Mouse (Mus musculus): ENCODE measurements around the gene Cyp2b19.
A peak's percentile ranks its signal among the peaks of the same experiment; 100 is the strongest.
"Not testable (repeated sequence)": the region's sequence is repeated elsewhere in the genome, so short reads cannot be mapped to it uniquely, and the experiment has no call there.

The Cyp2b19 gene

DNA sequence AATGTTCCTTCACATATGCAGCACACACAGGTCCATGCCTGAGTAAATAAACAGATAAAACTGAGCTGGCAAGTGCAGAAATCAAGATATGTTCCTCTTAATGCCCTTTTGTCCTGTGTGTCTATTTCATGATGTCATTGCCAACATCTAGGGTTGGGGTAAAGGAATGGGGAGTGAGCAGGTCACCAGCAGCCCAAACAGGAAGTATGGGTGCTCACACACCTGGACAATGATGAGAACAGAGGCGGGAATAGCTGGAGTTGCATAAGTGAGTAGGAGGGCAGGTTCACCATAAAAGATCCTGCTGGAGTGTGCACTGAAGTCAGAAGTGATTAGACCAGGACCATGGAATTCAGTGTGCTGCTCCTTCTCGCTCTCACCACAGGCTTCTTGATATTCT lies at the start of gene Cyp2b19:
Cyp2b19 (plus strand) TSS at position 301 of the 400 bp plus-strand sequence.
- no peak for DNase-seq

DNA sequence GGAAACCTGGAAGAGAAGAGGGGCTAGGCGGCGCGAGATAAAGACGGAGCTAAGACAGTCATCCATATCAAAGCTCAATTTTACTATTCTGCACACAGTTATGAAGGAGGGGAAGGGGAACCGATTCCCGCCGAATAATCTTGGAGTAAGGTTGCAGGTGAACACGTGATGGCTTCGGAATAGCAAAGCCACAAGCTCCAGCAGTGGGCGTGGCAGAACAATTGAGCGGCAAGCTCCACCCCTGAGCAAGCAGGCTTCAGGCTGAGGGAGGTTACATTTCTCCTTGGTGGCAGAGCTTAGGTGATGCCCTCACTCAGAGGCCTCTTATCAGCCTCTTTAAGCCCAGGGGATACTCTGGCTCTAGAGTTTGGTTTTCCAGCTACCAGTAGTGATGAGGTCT lies 45.9 kb upstream of the Cyp2b19 start:
- no peak for DNase-seq

DNA sequence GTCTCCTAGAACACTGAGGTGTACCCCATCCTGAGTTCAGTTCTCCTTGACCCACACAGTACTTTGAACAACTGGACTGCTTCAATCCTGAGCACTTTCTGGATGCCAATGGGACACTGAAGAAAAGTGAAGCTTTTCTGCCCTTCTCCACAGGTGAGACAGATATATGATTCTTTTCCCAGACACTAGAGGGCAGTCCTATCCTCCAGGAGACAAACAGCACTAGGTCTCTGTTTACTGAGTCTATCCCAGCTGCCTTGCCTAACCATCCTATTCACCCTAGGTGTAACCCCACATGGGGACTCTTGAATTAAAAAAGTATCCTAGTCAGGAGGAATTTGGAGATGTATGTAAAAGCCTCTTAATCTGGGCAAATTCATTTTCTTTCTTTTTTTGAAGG lies 18.0 kb upstream of the Cyp2b19 start:
- no peak for DNase-seq

GRCm38 (mm10) chr7:26743948-26744347 lies 13.0 kb upstream of the Cyp2b19 start:
- no peak for DNase-seq

- no peak for DNase-seq
These were observed 11.5 kb upstream of the Cyp2b19 start for GRCm38 (mm10) chr7:26745486-26745885.

DNA sequence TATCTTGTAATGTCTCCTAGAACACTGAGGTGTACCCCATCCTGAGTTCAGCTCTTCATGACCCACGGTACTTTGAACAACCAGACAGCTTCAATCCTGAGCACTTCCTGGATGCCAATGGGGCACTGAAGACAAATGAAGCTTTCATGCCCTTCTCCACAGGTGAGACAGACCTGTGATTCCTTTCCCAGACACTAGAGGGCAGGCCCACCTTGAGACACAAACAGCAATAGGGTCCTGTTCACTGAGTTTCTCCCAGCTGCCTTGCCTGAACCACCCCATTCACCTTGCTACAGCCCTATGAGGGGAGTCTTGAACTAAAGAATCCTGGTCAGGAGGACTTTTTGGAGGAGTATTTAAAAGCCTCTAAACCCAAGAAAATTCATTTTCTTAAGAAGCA lies 10.1 kb downstream of the Cyp2b19 start:
- DNase-seq: no peak

DNA sequence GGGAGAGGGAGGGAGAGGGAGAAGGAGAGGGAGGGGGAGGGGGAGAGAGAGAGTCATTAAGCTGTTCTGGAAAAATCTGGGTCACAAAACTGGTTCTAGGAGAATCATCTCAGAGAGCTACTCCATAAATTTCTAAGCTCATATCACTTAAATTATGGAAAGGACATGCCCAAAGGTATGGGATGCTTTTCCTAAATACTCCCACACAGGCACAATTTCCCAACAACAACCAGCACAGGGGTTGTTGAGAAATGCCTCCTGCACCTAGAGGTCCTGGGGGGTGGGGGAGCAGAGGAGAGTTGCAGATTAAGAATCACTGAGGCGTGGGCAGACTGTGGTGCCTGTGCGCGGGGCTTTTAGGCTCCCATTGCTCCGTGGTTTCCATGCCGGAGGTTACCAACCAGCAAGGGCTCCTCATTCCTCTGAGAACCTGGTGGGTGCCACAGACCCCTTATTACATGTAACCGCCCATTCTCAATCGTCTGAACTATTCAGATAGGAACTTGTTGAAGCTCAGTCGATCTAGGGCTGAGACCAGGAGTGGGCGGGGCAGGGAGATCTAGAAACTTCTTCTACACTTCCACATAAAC lies 13.0 kb downstream of the Cyp2b19 start:
- DNase-seq: no peak

DNA sequence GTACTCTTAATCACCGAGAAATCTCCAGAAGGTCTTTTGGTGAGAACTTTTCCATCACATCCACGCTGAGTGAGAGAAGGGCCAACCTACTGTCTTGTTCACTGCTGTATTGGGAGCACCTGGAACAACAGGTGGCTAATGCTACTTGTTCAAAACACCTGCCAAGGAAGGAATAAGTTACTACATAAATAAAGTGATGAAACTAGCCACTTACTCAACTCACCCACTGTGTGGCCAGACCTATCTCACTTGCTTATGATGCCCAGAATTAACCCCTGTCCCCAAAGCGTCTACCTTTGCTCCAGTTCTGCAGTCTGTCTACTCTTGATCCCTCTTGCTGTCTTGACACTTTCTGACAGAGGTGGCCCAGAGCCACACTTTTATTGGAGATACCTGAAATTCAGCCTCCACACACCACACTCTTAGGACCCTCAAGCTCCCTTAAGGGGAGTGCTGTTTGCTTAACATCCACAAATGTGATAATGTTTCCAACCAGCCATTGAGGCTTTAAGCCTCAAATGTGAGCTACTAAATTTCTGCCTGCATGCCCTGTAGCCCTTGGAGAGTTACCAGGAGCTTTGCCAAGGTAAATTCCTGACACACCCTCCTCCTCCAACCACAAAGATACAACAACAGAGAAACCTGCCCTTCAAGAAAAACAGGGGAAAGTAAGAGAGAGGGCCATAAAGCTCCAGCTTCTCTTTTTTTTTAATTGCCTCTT lies 16.1 kb downstream of the Cyp2b19 start:
- no peak for DNase-seq

GRCm38 (mm10) chr7:26775866-26776265 lies 18.9 kb downstream of the Cyp2b19 start:
- DNase-seq: no peak

DNA sequence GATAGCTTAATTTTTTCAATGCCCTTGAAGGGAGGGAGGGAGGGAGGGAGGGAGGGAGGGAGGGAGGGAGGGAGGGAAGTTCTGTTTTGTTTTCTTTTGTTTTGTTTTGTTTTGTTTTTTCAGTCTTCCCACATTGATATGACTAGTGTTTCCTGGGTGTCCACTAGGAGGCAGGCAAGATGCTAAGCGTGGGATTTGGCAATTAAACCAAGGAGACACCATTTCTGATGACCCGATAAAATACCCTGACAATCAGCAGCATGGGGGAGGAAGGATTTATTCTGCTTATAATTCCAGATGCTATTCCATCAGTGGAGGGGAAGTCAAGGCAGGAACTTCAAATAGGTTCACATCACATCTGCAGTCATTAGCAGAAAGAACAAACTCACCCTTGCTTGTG lies 20.9 kb downstream of the Cyp2b19 start:
- no peak for DNase-seq

GRCm38 (mm10) chr7:26778474-26778873 lies 21.5 kb downstream of the Cyp2b19 start:
- DNase-seq: peak; percentile 10

DNA sequence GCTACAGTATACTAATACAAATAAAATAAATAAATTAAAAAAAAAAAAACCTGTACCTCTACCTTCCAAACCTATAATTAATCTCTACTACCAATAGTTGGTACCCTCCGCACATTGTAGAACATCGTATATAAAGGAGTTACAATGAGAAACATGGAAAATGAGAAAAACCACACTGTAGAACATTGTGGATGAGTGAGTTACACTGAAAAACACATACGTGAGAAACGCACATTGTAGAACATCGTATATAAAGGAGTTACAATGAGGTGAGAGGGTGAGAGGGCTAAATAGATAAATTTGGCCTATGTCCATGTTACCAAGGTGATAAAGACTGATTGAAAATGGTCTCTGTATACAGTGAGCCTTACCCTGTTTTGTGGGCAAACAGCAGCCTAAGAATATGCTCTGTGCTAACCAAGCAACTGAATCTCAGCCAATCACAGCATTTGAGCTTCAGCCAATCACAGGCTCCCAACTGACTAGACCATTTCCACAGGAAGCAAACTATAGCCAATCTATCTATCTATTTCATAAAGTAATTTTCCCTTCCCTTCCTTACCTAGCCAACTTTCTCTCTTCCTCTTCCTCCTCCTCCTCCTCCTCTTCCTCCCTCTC lies 23.0 kb downstream of the Cyp2b19 start:
- no peak for DNase-seq

DNA sequence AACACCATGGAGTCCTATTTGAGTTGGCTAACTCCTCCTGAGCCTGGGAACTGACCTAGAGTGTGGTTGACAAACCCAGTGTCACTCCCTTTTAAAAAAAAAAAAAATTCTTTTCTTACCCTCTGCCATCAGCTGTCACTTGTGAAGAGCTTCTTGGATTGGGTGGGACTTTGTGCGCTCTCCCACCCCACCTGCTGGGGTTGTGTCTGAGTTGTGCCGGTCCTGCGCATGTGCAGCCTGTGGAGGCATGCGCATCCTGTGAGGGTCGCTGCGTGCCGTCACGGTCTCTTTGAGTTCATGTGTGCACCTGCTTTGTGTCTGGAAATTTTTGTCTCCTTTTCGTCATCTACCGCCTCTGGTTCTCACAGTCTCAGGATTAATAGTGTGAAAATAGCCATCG lies 23.6 kb downstream of the Cyp2b19 start:
- peak; percentile 31 for DNase-seq

- DNase-seq: no peak
These were observed 24.2 kb downstream of the Cyp2b19 start for GRCm38 (mm10) chr7:26780998-26781766.

- no peak for DNase-seq
These were observed 24.8 kb downstream of the Cyp2b19 start for GRCm38 (mm10) chr7:26781767-26782131.

GRCm38 (mm10) chr7:26783163-26783562 lies 26.2 kb downstream of the Cyp2b19 start:
- no peak for DNase-seq

GRCm38 (mm10) chr7:26786013-26786412 lies 29.1 kb downstream of the Cyp2b19 start:
- DNase-seq: not testable (repeated sequence)

GRCm38 (mm10) chr7:26789984-26790383 lies 33.0 kb downstream of the Cyp2b19 start:
- no peak for DNase-seq

DNA sequence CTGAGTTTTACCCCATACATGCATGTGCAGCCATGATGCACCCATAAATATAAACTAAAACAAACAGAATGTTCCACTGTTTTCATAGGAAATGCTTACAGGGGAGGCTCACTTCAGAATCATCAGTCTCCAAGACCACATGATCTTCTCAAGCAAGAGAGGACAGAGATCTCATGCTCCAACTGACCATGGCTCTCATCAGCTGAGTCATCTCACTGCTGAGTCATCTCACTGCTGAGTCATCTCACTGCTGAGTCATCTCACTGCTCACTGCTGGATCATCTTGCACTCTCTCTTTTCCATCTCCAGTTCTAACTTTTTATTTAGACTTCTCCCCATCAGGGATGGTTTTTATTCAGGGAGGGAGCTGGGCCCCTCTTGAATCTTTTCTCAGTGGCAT lies 43.2 kb downstream of the Cyp2b19 start:
- DNase-seq: no peak

DNA sequence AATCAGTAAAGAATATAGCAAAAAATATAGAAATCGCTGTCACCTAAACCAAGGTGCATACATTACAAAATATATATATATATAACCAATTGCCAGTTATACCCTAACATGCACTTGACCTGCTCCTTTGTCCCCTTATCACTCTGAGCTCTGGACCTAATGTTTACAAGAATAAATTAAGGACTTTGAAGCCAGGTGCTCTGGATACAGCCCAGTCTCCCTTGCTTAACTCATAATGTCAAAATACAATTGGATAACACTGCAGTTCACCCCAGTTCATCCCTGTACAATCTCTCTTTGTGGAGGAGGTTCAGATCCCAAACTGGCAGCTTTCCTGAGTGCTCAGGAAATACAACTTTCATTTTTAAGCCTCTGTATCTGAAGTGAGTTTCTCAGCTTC lies 44.1 kb downstream of the Cyp2b19 start:
- no peak for DNase-seq

DNA sequence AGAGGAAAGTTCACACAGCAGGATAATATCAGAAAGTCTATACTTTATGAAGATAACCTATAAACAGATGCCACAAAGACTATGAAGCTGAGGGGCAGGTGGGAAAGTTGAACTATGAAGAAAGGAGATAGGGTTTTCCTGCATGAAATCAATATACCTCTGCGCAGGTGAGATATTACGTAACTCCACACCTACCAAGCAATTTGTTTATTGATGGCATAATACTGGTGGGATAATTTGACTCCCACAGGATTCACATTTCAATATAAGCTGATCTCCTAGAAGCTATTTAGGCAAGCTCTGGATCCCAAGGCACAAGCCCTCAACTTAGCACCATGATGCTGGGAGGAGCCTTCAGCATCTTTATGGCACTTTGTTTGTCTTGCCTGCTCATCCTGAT lies 51.6 kb downstream of the Cyp2b19 start, which contains the start of gene Cyp2g1:
Cyp2g1 (plus strand) TSS at position 301 of the 400 bp plus-strand sequence.
- no peak for DNase-seq

Measured in right cerebral cortex, postnatal 25 days (tissue).